ENCODE assay signal across 18 mouse cellular contexts in the genomic region with DNA sequence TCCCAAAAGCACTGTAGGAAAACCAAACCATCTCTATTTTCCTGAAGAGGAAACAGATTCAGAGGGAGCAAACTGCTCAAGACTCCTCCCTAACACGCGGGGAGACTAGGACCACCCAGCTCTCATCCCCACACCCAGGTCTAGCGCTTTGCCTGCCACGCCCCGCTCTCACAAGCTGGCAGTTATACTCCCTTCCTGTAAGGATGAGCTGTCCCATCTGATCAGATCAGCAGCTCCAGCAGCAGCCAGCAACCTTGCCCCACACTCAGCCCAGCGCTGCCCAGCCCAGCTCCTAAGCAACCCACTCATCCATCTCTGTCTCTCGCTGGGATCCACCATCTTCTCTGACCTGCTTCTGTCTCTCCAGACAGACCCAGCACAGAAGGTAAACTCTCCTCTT. TPM values are rescaled to one million over a fixed set of nuclear protein-coding genes. Genes with fewer than 3 reads are reported as not detected.
A peak's percentile ranks its signal among the peaks of the same experiment; 100 is the strongest.
DNase-seq lines count a peak whose midpoint lies in the region; ATAC-seq and TF ChIP-seq lines count a peak whose summit lies in the region.
"Had no signal": no experiment of that assay in that cellular context is flagged by ENCODE, and none has a peak within 500 bp of the region (broad histone marks: within the 10 kb centered on the region; RNA-seq: fewer than 3 reads in every experiment).

No protein-coding gene starts in this region.

- H3K4me2 ChIP-seq in hindbrain, embryonic 13.5 days = no peak overlapping the region
- no peak overlapping the region for H3K4me2 ChIP-seq in hindbrain, embryonic 16.5 days (ENCODE audit: low read length)
- H3K4me2 ChIP-seq in midbrain, postnatal 0 days (ENCODE audit: low read depth, low read length, poor library complexity, severe bottlenecking) = no peak overlapping the region
- no peak overlapping the region for H3K4me2 ChIP-seq in midbrain, embryonic 11.5 days
- H3K4me2 ChIP-seq: embryonic facial prominence, embryonic 12.5 days; forebrain, embryonic 12.5 days; heart, embryonic 12.5 days; hindbrain, embryonic 12.5 days had no signal

- TF ChIP-seq CTCF in midbrain, postnatal 0 days (IDR thresholded peaks at IDR 0.05) = no peak

- 0 out of 2 replicates have a peak overlapping the region, but pooled peaks have one; percentile 43 for H3K9ac ChIP-seq in hindbrain, embryonic 13.5 days
- no peak overlapping the region for H3K9ac ChIP-seq in hindbrain, embryonic 16.5 days (ENCODE audit: low read depth, low read length)
- H3K9ac ChIP-seq in midbrain, postnatal 0 days (replicated peaks; ENCODE audit: low read length, poor library complexity, severe bottlenecking) = no peak overlapping the region
- H3K9ac ChIP-seq in midbrain, embryonic 11.5 days (ENCODE audit: low read length) = no peak overlapping the region
- H3K9ac ChIP-seq: embryonic facial prominence, embryonic 12.5 days; forebrain, embryonic 12.5 days; heart, embryonic 12.5 days; hindbrain, embryonic 12.5 days had no signal

- H3K4me1 ChIP-seq in hindbrain, embryonic 13.5 days (replicated peaks) = no peaks in the 10 kb centered on the region
- no peaks in the 10 kb centered on the region for H3K4me1 ChIP-seq in hindbrain, embryonic 16.5 days (ENCODE audit: control insufficient read depth, insufficient read depth, low read depth, low read length)
- H3K4me1 ChIP-seq in midbrain, postnatal 0 days (ENCODE audit: insufficient read depth, low read length) = no peaks in the 10 kb centered on the region
- no peaks in the 10 kb centered on the region for H3K4me1 ChIP-seq in midbrain, embryonic 11.5 days (ENCODE audit: control insufficient read depth, insufficient read depth, low read length)
- H3K4me1 ChIP-seq: embryonic facial prominence, embryonic 12.5 days; forebrain, embryonic 12.5 days; heart, embryonic 12.5 days; hindbrain, embryonic 12.5 days had no signal

- no peak overlapping the region for H3K4me3 ChIP-seq in hindbrain, embryonic 13.5 days
- H3K4me3 ChIP-seq in hindbrain, embryonic 16.5 days (ENCODE audit: low read length) = no peak overlapping the region
- no peak overlapping the region for H3K4me3 ChIP-seq in midbrain, postnatal 0 days (ENCODE audit: low read depth, low read length)
- no peak overlapping the region for H3K4me3 ChIP-seq in midbrain, embryonic 11.5 days (ENCODE audit: low read depth, low read length)
- H3K4me3 ChIP-seq: embryonic facial prominence, embryonic 12.5 days; forebrain, embryonic 12.5 days; gastrocnemius, adult 2 months; heart, embryonic 12.5 days; hindbrain, embryonic 12.5 days had no signal

- no peak overlapping the region for H3K27ac ChIP-seq in hindbrain, embryonic 13.5 days
- H3K27ac ChIP-seq in hindbrain, embryonic 16.5 days (ENCODE audit: low read depth, low read length) = no peak overlapping the region
- H3K27ac ChIP-seq in midbrain, postnatal 0 days (ENCODE audit: low read depth, low read length) = no peak overlapping the region
- H3K27ac ChIP-seq in midbrain, embryonic 11.5 days (ENCODE audit: low read depth, low read length) = no peak overlapping the region
- H3K27ac ChIP-seq: embryonic facial prominence, embryonic 12.5 days; forebrain, embryonic 12.5 days; gastrocnemius, adult 2 months; hindbrain, embryonic 12.5 days had no signal

- H3K27me3 ChIP-seq in hindbrain, embryonic 13.5 days = peaks cover 1% of the 10 kb centered on the region; the same call in 1 of the 2 replicates
- H3K27me3 ChIP-seq in hindbrain, embryonic 16.5 days (replicated peaks; ENCODE audit: control insufficient read depth, insufficient read depth, low read length) = 0 out of 2 replicates have a peak, but pooled peaks cover 2% of the 10 kb centered on the region
- no peaks in the 10 kb centered on the region for H3K27me3 ChIP-seq in midbrain, postnatal 0 days (ENCODE audit: insufficient read depth, low read length)
- H3K27me3 ChIP-seq in midbrain, embryonic 11.5 days (ENCODE audit: control insufficient read depth, insufficient read depth, low read length) = no peaks in the 10 kb centered on the region
- H3K27me3 ChIP-seq: embryonic facial prominence, embryonic 12.5 days had no signal

- H3K9me3 ChIP-seq in hindbrain, embryonic 13.5 days = no peaks in the 10 kb centered on the region
- H3K9me3 ChIP-seq in hindbrain, embryonic 16.5 days (ENCODE audit: control insufficient read depth, low read length) = no peaks in the 10 kb centered on the region
- no peaks in the 10 kb centered on the region for H3K9me3 ChIP-seq in midbrain, postnatal 0 days (ENCODE audit: low read length)
- no peaks in the 10 kb centered on the region for H3K9me3 ChIP-seq in midbrain, embryonic 11.5 days (ENCODE audit: control insufficient read depth, low read length)
- H3K9me3 ChIP-seq: embryonic facial prominence, embryonic 12.5 days; forebrain, embryonic 12.5 days; hindbrain, embryonic 12.5 days had no signal

- 72% methylated on average over 7 of the region's 7 CpGs for WGBS in hindbrain, embryonic 13.5 days
- WGBS in hindbrain, embryonic 16.5 days = 71% methylated on average over 7 of the region's 7 CpGs
- WGBS in midbrain, postnatal 0 days = 76% methylated on average over 7 of the region's 7 CpGs
- 72% methylated on average over 7 of the region's 7 CpGs for WGBS in midbrain, embryonic 11.5 days

- no peaks in the 10 kb centered on the region; the same call in 1 of the 2 replicates for H3K36me3 ChIP-seq in hindbrain, embryonic 13.5 days
- no peaks in the 10 kb centered on the region for H3K36me3 ChIP-seq in hindbrain, embryonic 16.5 days (ENCODE audit: control insufficient read depth, insufficient read depth, low read length)
- H3K36me3 ChIP-seq in midbrain, postnatal 0 days (ENCODE audit: insufficient read depth, low read length) = no peaks in the 10 kb centered on the region; the same call in 1 of the 2 replicates
- no peaks in the 10 kb centered on the region for H3K36me3 ChIP-seq in midbrain, embryonic 11.5 days (ENCODE audit: control insufficient read depth, insufficient read depth, low read length)
- H3K36me3 ChIP-seq: embryonic facial prominence, embryonic 12.5 days; forebrain, embryonic 12.5 days; heart, embryonic 12.5 days; hindbrain, embryonic 12.5 days had no signal

- no peak for ATAC-seq in hindbrain, embryonic 13.5 days (ENCODE audit: low FRiP score)
- ATAC-seq in hindbrain, embryonic 16.5 days = no peak
- ATAC-seq in midbrain, postnatal 0 days (ENCODE audit: low FRiP score) = no peak
- no peak for ATAC-seq in midbrain, embryonic 11.5 days (ENCODE audit: low FRiP score)

- DNase-seq in midbrain, postnatal 0 days (ENCODE audit: low spot score) = peak; percentile 53
- no peak for DNase-seq in midbrain, embryonic 11.5 days (ENCODE audit: low spot score, missing footprints)
- DNase-seq in MN1 (ENCODE audit: low spot score) = peak; percentile 55
- no peak for DNase-seq in spleen, adult 18-20 months
- DNase-seq: adrenal gland, postnatal 10 days; cerebellum, adult 11 months; cerebellum, adult 8-10 months; cerebellum, postnatal 14 days; embryo, embryonic 11 days; gastrocnemius, adult 2 months; gastrocnemius, postnatal 25 days; heart, postnatal 36 days had no signal

RNA-seq across cellular contexts. Expression of a gene that starts 29.5 kb away (rescaled TPM):
- polyA plus RNA-seq in hindbrain, embryonic 13.5 days (2015; fragmentation: Nextera tagmentation; extraction: Ambion mirVana) = 18.4 and 19.9 TPM in 2 replicates
- polyA plus RNA-seq in hindbrain, embryonic 16.5 days (2015; fragmentation: Nextera tagmentation; extraction: Ambion mirVana) = 23.0 and 23.3 TPM in 2 replicates
- total RNA-seq in midbrain, postnatal 0 days (2014; rRNA removed) = 20.2 and 29.3 TPM in 2 replicates
- polyA plus RNA-seq in midbrain, postnatal 0 days (2015; fragmentation: Nextera tagmentation; extraction: Ambion mirVana) = 21.7 and 28.5 TPM in 2 replicates
- polyA plus RNA-seq in midbrain, embryonic 11.5 days (2014; fragmentation: Nextera tagmentation; extraction: Ambion mirVana) = 11.5 and 14.4 TPM in 2 replicates

RNA-seq across cellular contexts. Expression of a gene that starts 49.4 kb away (rescaled TPM):
- polyA plus RNA-seq in hindbrain, embryonic 13.5 days (2015; fragmentation: Nextera tagmentation; extraction: Ambion mirVana) = 19.2 and 20.0 TPM in 2 replicates
- polyA plus RNA-seq in hindbrain, embryonic 16.5 days (2015; fragmentation: Nextera tagmentation; extraction: Ambion mirVana) = 23.8 and 25.1 TPM in 2 replicates
- 22.3 and 25.2 TPM in 2 replicates for total RNA-seq in midbrain, postnatal 0 days (2014; rRNA removed)
- 25.9 and 26.8 TPM in 2 replicates for polyA plus RNA-seq in midbrain, postnatal 0 days (2015; fragmentation: Nextera tagmentation; extraction: Ambion mirVana)
- 8.3 and 10.3 TPM in 2 replicates for polyA plus RNA-seq in midbrain, embryonic 11.5 days (2014; fragmentation: Nextera tagmentation; extraction: Ambion mirVana)

RNA-seq across cellular contexts. Expression of a gene that starts 59.0 kb away (rescaled TPM):
- 90.4 and 92.7 TPM in 2 replicates for polyA plus RNA-seq in hindbrain, embryonic 13.5 days (2015; fragmentation: Nextera tagmentation; extraction: Ambion mirVana)
- polyA plus RNA-seq in hindbrain, embryonic 16.5 days (2015; fragmentation: Nextera tagmentation; extraction: Ambion mirVana) = 86.5 and 88.6 TPM in 2 replicates
- total RNA-seq in midbrain, postnatal 0 days (2014; rRNA removed) = 28.8 and 31.0 TPM in 2 replicates
- polyA plus RNA-seq in midbrain, postnatal 0 days (2015; fragmentation: Nextera tagmentation; extraction: Ambion mirVana) = 66.0 and 67.1 TPM in 2 replicates
- 131 and 141 TPM in 2 replicates for polyA plus RNA-seq in midbrain, embryonic 11.5 days (2014; fragmentation: Nextera tagmentation; extraction: Ambion mirVana)

Comparison
In these comparisons a context has a peak if more than half of its experiments do, and no peak if none do; other contexts are left out.
1. DNase-seq: peak in midbrain, postnatal 0 days (single experiment) and MN1 (single experiment); none in midbrain, embryonic 11.5 days (single experiment) and spleen, adult 18-20 months (0 of 2).